Mouse (Mus musculus): ENCODE measurements around the gene Lsamp.
"Not testable (repeated sequence)": the region's sequence is repeated elsewhere in the genome, so short reads cannot be mapped to it uniquely, and the experiment has no call there.

Lsamp gene

GRCm38 (mm10) chr16:41917057-41917821 lies 1933.1 kb downstream of the Lsamp start:
- no peak for DNase-seq (ENCODE audit: low read depth, low spot score)

GRCm38 (mm10) chr16:41929546-41929945 lies 1945.4 kb downstream of the Lsamp start:
- DNase-seq (ENCODE audit: low read depth, low spot score), result no peak

GRCm38 (mm10) chr16:41935701-41936100 lies 1951.5 kb downstream of the Lsamp start:
- DNase-seq (ENCODE audit: low read depth, low spot score), result no peak

- no peak for DNase-seq (ENCODE audit: low read depth, low spot score)
These were observed 1952.9 kb downstream of the Lsamp start for GRCm38 (mm10) chr16:41936908-41937595.

- no peak for DNase-seq (ENCODE audit: low read depth, low spot score)
These were observed 1953.4 kb downstream of the Lsamp start for GRCm38 (mm10) chr16:41937596-41937990.

- DNase-seq (ENCODE audit: low read depth, low spot score), result no peak
These were observed 1954.1 kb downstream of the Lsamp start for GRCm38 (mm10) chr16:41938258-41938657.

GRCm38 (mm10) chr16:41941591-41942315 lies 1957.6 kb downstream of the Lsamp start:
- DNase-seq (ENCODE audit: low read depth, low spot score), result no peak

- no peak for DNase-seq (ENCODE audit: low read depth, low spot score)
These were observed 1973.7 kb downstream of the Lsamp start for GRCm38 (mm10) chr16:41957811-41958210.

GRCm38 (mm10) chr16:41965636-41966035 lies 1981.5 kb downstream of the Lsamp start:
- DNase-seq (ENCODE audit: low read depth, low spot score), result no peak

- DNase-seq (ENCODE audit: low read depth, low spot score), result no peak
These were observed 1985.1 kb downstream of the Lsamp start for GRCm38 (mm10) chr16:41969215-41969614.

- no peak for DNase-seq (ENCODE audit: low read depth, low spot score)
These were observed 1990.9 kb downstream of the Lsamp start for GRCm38 (mm10) chr16:41974866-41975719.

GRCm38 (mm10) chr16:41976897-41977296 lies 1992.7 kb downstream of the Lsamp start:
- DNase-seq (ENCODE audit: low read depth, low spot score), result no peak

- DNase-seq (ENCODE audit: low read depth, low spot score), result no peak
These were observed 2012.8 kb downstream of the Lsamp start for GRCm38 (mm10) chr16:41996956-41997355.

- no peak for DNase-seq (ENCODE audit: low read depth, low spot score)
These were observed 2018.8 kb downstream of the Lsamp start for GRCm38 (mm10) chr16:42002925-42003324.

- not testable (repeated sequence) for DNase-seq (ENCODE audit: low read depth, low spot score)
These were observed 2019.3 kb downstream of the Lsamp start for GRCm38 (mm10) chr16:42003506-42003905.

GRCm38 (mm10) chr16:42004166-42004565 lies 2020.0 kb downstream of the Lsamp start:
- no peak for DNase-seq (ENCODE audit: low read depth, low spot score)

- no peak for DNase-seq (ENCODE audit: low read depth, low spot score)
These were observed 2030.8 kb downstream of the Lsamp start for GRCm38 (mm10) chr16:42014937-42015336.

GRCm38 (mm10) chr16:42015443-42015842 lies 2031.3 kb downstream of the Lsamp start:
- no peak for DNase-seq (ENCODE audit: low read depth, low spot score)

- DNase-seq (ENCODE audit: low read depth, low spot score), result no peak
These were observed 2032.9 kb downstream of the Lsamp start for GRCm38 (mm10) chr16:42016791-42017643.

- DNase-seq (ENCODE audit: low read depth, low spot score), result no peak
These were observed 2038.4 kb downstream of the Lsamp start for GRCm38 (mm10) chr16:42022566-42022965.
